Mouse (Mus musculus) activated CD4-positive, CD25-positive, alpha-beta regulatory T cell, adult 4 months (primary cell): ENCODE results near the gene Olfr1396. TPM values are rescaled to one million over a fixed set of nuclear protein-coding genes. Genes with fewer than 3 reads are reported as not detected.
"Not testable (repeated sequence)": the region's sequence is repeated elsewhere in the genome, so short reads cannot be mapped to it uniquely, and the experiment has no call there.

ENCODE experiments used
- ATAC-seq: one replicate; pipeline ENCODE4 v1.8.0; 2017
- polyA plus RNA-seq, 2 experiments: library from polyadenylated mRNA; unstranded; fragments of 100-300 nt; shearing (Covaris generic); gene quantifications; one replicate each; pipeline ENCODE4 v1.2.1; 2017

The Olfr1396 gene
- polyA plus RNA-seq, 2 experiments from 2014 or later: 0.15 to 0.37 TPM

GRCm38 (mm10) chr11:49089735-49090507 lies 24.8 kb downstream of the Olfr1396 start:
- ATAC-seq: no peak

DNA sequence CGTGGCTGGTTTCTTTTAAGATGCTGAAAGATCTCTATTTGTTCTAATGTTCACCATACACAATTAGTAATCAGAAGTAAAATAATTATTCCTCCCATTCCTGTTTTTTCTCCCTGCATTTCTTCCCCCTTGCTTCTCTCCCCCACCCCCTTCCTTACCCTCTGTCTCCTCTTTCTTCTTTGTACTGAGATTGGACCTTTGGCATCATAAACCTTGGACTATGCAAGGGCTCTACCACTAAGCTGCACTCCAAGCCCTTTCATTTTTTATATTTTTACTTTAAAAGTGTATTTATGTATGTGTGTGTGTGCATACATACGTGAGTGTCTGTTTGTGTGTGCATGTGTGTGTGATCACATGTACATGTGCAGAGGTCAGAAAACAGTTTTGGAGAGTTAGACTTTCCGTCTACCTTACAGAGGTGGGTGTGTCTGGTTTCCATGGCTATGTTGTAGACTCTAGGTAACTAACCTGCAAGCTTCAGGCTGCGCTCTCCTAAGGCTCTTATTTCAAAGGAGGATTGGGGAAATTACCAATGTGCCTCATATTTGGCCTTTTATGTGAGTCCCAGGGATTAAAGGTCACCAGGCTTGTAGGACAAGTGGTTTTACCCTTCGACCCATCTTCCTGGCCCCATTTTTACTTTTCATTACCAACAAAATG lies 25.6 kb downstream of the Olfr1396 start:
- no peak for ATAC-seq

GRCm38 (mm10) chr11:49087830-49088616 lies 26.7 kb downstream of the Olfr1396 start:
- ATAC-seq: peak; percentile 12

- ATAC-seq: peak; percentile 26
Observed at GRCm38 (mm10) chr11:49086858-49087361, 27.8 kb downstream of the Olfr1396 start.

DNA sequence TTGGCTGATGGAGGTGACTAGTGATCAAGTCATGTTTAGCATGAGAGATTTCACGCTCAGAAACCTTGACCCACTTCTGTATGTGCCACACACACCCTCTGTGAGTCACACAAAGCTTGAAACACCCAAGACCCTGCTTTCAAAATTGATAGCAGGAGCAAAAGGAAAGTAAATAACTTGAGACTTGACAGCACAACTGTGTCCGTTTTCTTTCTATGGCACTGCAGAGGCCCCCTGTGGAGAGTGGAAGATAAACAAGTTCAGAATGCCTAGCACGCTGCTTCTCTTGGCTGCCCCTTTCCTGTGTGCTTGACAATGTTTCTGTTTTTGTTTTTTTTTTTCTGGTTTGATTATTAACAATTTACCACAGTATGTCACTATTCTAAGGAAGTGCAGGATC lies 29.8 kb downstream of the Olfr1396 start:
- peak; percentile 33 for ATAC-seq

DNA sequence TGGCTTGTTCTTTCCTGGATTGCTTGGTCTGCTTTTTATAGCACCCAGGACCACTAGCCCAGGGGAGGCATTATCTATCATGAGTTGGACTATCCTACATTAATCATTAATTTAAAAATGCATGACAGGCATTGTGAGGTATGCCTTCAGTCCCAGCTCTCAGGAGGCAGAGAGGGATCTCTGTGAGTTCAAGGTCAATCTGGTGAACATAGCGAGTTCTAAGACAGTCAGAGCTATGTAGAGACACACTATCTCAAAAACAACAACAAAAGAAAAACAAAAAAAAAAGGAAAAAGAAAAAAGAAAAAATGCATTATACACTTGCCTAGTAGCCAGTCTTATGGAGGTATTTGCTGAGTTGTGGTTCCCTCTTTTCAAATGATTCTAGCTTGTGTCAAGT lies 30.3 kb downstream of the Olfr1396 start:
- no peak for ATAC-seq

- no peak for ATAC-seq
Observed at GRCm38 (mm10) chr11:49083808-49084207, 30.9 kb downstream of the Olfr1396 start.

DNA sequence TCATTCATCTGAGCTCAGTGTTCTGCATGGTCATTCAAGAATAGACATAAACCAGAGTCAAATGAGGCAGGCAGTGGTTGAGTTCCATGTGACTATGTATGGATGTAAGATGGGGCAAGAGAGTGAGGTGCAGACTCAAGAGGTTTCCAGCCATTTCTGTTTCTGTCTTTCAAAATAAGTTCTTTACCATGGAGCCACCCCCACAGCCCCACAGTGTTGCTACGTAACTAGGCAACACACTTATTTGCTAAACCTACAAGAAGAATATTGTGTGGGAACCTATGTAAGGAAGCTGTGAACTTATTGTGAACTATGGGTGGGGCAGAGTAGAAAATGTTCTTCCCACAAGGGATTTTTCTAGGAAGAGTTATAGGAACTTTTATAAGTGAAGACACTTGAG lies 31.5 kb downstream of the Olfr1396 start:
- peak; percentile 32 for ATAC-seq

GRCm38 (mm10) chr11:49081886-49082285 lies 32.8 kb downstream of the Olfr1396 start:
- no peak for ATAC-seq

DNA sequence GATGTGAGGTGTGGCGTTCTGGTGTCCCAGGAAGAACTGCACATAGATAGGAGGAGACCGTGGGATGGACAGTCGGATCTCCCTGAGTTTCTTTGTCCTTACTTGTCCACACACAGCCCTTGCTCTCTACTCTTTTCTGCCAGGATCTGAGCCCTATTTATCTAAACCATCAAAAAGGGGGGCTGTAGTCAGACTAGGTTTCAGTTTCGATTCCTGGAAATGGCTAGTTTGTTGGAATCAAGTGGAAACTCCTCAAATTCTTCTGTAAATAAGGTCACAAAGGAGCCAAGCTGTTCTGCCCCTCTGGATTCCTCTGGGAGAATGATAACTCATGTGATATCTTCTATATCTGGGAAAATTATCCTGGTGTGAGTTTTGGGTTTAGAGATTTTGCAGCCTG lies 33.3 kb downstream of the Olfr1396 start:
- ATAC-seq: no peak

- ATAC-seq: no peak
Observed at GRCm38 (mm10) chr11:49080636-49081035, 34.0 kb downstream of the Olfr1396 start.

DNA sequence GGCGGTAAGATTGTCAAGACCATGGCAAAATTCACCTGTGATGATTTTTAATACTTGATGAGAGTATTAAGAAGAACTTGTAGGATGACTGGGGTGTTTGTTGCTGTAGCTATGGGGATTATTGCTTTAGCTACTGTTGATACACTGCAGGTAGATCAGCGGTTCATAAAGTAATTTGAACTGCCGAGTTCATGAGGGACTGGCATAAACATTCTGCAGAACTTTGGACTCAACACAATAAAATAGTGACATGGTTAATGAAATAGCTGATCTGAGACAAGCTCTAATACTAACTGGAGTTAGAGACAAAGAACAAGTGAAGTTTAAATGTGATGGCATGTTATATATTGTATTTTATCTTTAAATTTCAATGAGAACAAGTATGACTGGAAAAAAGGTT lies 36.0 kb downstream of the Olfr1396 start:
- no peak for ATAC-seq

DNA sequence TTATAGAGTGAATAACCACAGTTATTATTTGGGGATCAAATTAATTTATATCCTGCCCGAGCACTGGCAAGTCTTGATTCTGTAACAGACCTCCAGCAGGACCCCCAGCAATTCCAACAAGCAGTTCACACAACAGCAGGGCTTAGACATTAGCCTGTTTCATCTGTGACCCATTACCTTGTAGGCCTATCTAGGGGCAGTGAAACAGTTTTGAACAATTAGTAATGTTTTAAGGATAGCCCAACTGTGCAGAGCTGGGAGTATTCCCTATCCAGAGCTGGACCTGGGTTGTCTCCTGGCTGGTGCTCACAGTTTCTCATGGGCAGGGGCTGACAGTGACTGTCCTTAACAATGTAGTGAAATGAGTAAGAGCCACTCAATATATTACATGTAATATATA lies 37.7 kb downstream of the Olfr1396 start:
- ATAC-seq: no peak

GRCm38 (mm10) chr11:49076001-49076757 lies 38.5 kb downstream of the Olfr1396 start, which contains the start of gene Ifi47:
Ifi47 (plus strand) TSS chr11:49076587.
- peak; percentile 46 for ATAC-seq

- ATAC-seq: no peak
Observed at GRCm38 (mm10) chr11:49068358-49068757, 46.3 kb downstream of the Olfr1396 start.

DNA sequence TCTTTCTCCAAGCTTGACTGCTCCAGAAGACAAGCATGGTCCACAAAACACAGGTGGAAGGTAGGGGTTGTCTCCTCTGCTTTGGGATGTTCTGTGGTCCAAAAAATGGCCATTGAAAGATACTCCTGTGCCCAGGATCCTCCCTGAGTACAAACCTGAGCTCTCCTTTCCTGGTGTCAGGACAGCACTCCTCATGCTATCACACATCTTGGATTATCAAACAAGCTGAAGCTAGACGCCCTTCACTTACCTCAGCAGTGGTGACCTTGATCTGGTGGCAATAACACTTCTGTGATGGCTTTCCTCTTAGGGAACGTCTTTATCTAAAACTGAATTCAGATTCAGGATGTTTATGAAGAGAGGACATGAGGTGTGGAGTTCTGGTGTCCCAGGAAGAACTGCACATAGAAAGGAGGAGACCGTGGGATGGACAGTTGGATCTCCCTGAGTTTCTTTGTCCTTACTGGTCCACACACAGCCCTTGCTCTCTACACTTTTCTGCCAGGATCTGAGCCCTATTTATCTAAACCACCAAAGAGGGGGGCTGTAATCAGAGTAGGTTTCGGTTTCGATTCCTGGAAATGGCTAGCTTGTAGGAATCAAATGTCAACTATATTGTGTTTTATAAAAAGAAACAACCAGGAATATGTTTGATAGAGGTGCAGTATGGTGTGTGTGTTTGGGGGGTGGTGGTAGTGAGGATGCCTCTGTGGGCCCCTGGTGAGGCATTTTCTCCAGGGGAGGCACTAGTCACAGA lies 50.8 kb downstream of the Olfr1396 start, which contains the start of gene Tgtp2:
TSS of gene Tgtp2 (minus strand) at position 494 of the 757 bp plus-strand sequence.
- ATAC-seq: not testable (repeated sequence)

- peak; percentile 72 for ATAC-seq
Observed at GRCm38 (mm10) chr11:49061865-49062264, 52.8 kb downstream of the Olfr1396 start.

DNA sequence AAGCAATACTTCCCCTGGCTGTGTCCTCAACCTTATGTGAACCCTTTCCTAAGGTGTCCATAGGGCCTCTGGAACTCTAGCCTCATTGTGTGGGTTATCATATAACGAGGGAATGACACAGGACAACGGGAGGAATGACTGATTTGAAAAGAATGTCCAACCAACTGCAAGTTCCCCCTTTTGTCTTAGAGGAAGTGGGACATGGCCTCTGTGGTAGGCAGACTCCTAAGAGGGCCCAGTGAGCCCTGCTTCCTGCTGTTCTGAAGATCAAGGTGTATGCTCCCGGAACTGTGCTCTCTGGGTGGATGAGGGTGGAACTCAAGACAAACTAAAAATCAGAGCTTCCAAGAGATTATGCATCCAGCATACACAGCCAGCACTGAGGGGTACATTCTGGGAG lies 54.6 kb downstream of the Olfr1396 start:
- peak; percentile 50 for ATAC-seq
